Mouse (Mus musculus) cerebellum, adult 2 months (tissue): ENCODE data around the gene Cdk17.

Source experiments
- CTCF ChIP-seq: fragments of 200-500 bp; IDR thresholded peaks from 2 replicates; pipeline ENCODE4 v1.5.1; 2011; ENCODE audit warnings: low read depth, mild to moderate bottlenecking, control low read depth, low read length, moderate library complexity, borderline replicate concordance; ENCODE audit not compliant: insufficient read depth
- POLR2A ChIP-seq: fragments of 200-500 bp; IDR thresholded peaks from 2 replicates; pipeline ENCODE4 v1.6.1; 2011; ENCODE audit warnings: low read length, control low read depth, borderline replicate concordance; ENCODE audit not compliant: insufficient read depth

DNA sequence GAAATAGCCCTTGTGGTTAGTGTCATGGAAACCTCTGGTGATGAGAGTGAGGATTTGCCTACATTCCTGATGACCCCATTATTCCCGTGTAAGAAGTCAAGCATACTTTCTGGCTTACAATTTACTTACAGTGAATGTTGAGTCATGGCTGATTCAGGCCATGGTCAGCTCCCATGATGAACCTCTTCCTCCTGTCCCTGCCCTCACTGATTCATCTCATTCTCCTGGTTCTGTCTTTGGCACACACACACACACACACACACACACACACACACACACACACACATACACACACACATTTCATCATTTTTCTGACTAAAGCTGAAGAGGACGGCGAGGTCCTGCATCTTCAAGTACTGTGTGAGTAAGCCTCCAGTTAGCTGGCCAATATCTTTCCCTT, 21.9 kb upstream of the Cdk17 start:
- TF ChIP-seq CTCF (no peak), POLR2A (no peak)
